In genomic region chr5:125141916-125142315, GRCm38 (mm10) we compare ENCODE assay signal across 8 mouse cellular contexts. TPM values are rescaled to one million over a fixed set of nuclear protein-coding genes. Genes with fewer than 3 reads are reported as not detected.
DNase-seq lines count a peak whose midpoint lies in the region; ATAC-seq and TF ChIP-seq lines count a peak whose summit lies in the region.

No protein-coding gene starts in this region.

- H3K4me3 ChIP-seq in heart, postnatal 0 days (ENCODE audit: low read depth, low read length), result no peak overlapping the region

- H3K27me3 ChIP-seq in heart, postnatal 0 days (ENCODE audit: control insufficient read depth, insufficient read depth, low read length), result no peaks in the 10 kb centered on the region

- H3K9me3 ChIP-seq in heart, postnatal 0 days (replicated peaks; ENCODE audit: control insufficient read depth, low read length), result no peaks in the 10 kb centered on the region

- no peak overlapping the region for H3K9ac ChIP-seq in heart, postnatal 0 days (replicated peaks; ENCODE audit: low read depth, low read length)

- H3K27ac ChIP-seq in heart, postnatal 0 days (ENCODE audit: low read depth), result peak overlapping the region; percentile 98

- no peaks in the 10 kb centered on the region for H3K36me3 ChIP-seq in heart, postnatal 0 days (replicated peaks; ENCODE audit: control insufficient read depth, insufficient read depth, low read length)

- ATAC-seq in heart, postnatal 0 days (ENCODE audit: insufficient read depth, low read depth), result no peak

- peak overlapping the region; percentile 64; the same call in 1 of the 2 replicates for H3K4me2 ChIP-seq in heart, postnatal 0 days (ENCODE audit: low read depth, low read length)

- peaks cover 73% of the 10 kb centered on the region for H3K4me1 ChIP-seq in heart, postnatal 0 days (ENCODE audit: control insufficient read depth, insufficient read depth)

- no peak for TF ChIP-seq EP300 in heart, postnatal 0 days (IDR thresholded peaks at IDR 0.05; ENCODE audit: low read depth)

- WGBS in heart, postnatal 0 days, result 32% methylated on average over 5 of the region's 5 CpGs

- peak; percentile 58 for DNase-seq in cerebellum, adult 11-12 months
- DNase-seq in cerebellum, postnatal 36 days, result no peak
- DNase-seq in NIH3T3 (ENCODE audit: low read depth), result peak; percentile 46
- DNase-seq in heart, postnatal 0 days (ENCODE audit: low spot score), result no peak
- DNase-seq in lung, postnatal 4 days, result peak; percentile 47 to 54
- DNase-seq in adrenal gland, postnatal 10 days, result no peak
- no peak for DNase-seq in thymus, postnatal 36 days
- DNase-seq in thymus, postnatal 10 days (ENCODE audit: low spot score in 2 of 2), result no peak

- no peak for TF ChIP-seq CTCF in heart, postnatal 0 days (IDR thresholded peaks at IDR 0.05; ENCODE audit: low read depth)

RNA-seq across cellular contexts. Expression of gene Ncor2, which starts 37.1 kb away (rescaled TPM):
- 21.6 and 73.8 TPM in 2 replicates for total RNA-seq in heart, postnatal 0 days (2014; rRNA removed; ENCODE audit: low replicate concordance)
- 14.3 and 15.5 TPM in 2 replicates for polyA plus RNA-seq in heart, postnatal 0 days (2015; fragmentation: Nextera tagmentation; extraction: Ambion mirVana)
- 100 to 1,000 TPM; 125 to 153 TPM for total RNA-seq in adrenal gland, postnatal 10 days (2021)

Comparison
In these comparisons a context has a peak if more than half of its experiments do, and no peak if none do; other contexts are left out.
1. DNase-seq: peak in cerebellum, adult 11-12 months (single experiment), NIH3T3 (single experiment) and lung, postnatal 4 days (2 of 2); none in cerebellum, postnatal 36 days (0 of 2), heart, postnatal 0 days (single experiment), adrenal gland, postnatal 10 days (single experiment), thymus, postnatal 36 days (0 of 2) and thymus, postnatal 10 days (0 of 2).